Mouse (Mus musculus): ENCODE results near the gene Tcirg1. TPM values are rescaled to one million over a fixed set of nuclear protein-coding genes. Genes with fewer than 3 reads are reported as not detected.

The Tcirg1 gene
- total RNA-seq (2023): 141 to 154 TPM (median 146 TPM) in 4 replicates

GRCm38 (mm10) chr19:3906795-3907786, at the start of gene Tcirg1:
Gene Tcirg1 (minus strand): TSS chr19:3907133.

DNA sequence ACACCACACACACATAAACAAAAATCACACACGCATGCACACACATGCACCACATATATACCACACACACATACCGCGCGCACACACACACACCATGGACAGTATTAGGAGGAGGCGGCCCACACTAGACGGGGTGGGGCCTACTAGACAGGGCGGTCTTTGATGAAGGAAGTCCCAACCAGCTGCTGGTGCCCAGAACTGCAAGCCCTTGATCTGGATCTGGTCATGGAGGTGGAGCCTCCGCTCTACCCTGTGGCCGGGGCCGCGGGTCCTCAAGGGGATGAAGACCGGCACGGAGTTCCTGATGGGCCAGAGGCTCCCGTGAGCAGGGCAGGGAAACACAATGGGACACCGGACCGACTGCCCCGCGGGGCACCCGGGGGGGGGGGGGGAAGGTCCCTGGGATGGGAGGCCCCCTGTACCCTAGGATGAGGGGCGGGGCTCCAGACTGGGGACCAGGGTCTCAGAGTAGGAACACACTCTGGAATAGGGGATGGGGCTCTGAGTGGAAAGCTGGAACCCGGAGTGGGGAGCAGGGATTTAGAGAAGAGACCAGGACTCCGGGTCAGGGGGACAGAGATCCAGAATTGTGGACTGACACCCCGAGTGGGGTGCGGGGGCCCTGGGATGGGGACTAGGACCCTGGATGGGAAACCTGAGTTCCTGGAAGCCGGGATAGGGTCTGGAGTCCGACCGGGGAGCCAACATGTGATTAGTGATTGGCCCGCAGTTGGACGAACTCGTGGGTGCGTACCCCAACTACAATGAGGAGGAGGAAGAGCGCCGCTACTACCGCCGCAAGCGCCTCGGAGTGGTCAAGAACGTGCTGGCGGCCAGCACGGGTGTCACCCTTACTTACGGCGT, 28.3 kb upstream of the Tcirg1 start, which contains the start of gene Unc93b1:
Gene Unc93b1, plus strand, starts transcription at position 155 of the 864 bp plus-strand sequence.

DNA sequence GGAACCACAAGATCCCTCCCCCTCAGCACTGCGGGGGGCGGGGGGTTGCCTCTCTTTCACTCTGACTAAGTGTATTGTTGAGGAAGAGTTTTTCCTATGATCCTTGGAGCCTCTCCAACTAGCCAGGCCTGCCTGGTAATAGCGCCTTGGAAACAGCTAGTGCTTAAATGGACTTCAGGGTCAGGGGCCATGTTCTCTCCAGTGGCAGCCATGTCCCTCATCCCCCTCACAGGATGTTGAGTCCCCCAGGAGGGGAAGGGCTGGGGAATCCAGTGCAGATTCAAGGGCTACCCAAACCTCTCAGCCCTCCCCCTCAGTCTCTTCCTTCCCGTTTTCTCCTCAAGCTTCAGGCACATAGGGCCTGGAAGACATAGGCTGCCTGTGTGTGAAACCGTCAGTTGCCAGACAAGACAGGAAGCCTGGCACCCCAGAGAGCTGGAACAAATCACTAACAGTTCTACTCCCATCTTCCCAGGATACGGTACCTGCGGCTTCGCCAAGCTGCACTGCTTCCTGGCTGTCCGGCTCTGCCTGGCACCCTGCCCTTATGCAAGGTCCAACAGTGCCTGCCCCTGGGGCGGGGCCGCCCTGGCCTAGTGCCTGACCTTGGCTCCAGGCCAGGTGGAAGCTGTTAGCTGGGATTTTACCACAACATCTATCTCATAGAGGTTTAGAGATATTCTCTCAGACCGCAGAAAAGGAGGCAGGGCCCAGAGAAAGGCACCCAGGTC, 22.4 kb upstream of the Tcirg1 start, which contains the start of gene Aldh3b1:
Gene Aldh3b1, minus strand, starts transcription at position 598 of the 731 bp plus-strand sequence.

DNA sequence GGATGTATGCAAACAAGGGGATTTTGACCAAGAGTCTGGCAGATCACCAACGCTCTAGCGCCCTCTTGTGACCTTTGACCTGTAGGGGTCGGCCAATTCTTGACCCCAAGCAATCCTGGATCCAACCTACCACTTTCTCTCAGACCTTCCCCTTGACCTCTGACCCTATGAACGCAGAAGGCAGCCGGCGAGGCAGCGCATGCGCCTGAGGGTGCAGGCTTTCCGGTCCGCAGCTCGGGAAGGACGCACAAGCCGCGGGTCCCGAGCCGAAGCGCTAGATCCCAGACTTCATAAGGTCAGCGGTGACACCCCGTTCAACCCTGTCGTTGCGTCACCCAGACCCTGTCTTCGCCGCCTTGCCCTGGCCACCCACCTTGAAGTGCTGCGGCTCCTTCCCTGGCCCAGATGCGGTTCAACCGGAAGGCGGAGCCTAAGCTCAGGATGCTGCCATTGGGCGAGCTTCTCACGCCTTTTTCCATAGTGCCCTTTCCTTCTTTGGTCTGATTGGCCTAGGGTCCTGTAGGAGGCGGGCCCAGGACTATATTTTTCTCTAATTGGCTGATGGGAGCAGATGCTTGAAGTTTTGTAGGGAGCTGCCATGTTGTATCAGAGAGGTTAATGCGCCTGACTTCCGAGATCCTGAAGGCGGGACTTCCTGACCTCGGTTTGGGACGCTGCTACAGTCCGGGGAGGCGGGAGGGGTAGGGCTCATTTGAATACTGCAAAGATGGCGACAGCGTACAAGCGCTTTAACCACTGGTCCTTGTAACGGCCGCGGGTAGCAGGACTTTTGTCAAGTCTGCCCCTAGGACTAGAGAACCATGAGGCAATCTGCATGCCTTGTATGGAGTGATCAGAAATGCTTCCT, 5.6 kb upstream of the Tcirg1 start, which contains the start of gene Ndufs8:
Gene Ndufs8, minus strand, starts transcription at position 438 of the 868 bp plus-strand sequence.

GRCm38 (mm10) chr19:3851502-3851962, 55.4 kb downstream of the Tcirg1 start, which contains the start of gene Chka:
Gene Chka (plus strand): TSS chr19:3851773.

Other genes with a start within 250 kb of the Tcirg1 start
- gene Lrp5, start 220.6 kb downstream of the Tcirg1 start, total RNA-seq (2023): 0.51 to 1.1 TPM (median 0.92 TPM) in 4 replicates
- gene 1810055G02Rik, start 198.8 kb downstream of the Tcirg1 start, total RNA-seq (2023): 5.7 to 11.1 TPM (median 8.6 TPM) in 4 replicates
- 119 to 126 TPM (median 122 TPM) in 4 replicates for gene Kmt5b, start 139.7 kb downstream of the Tcirg1 start, total RNA-seq (2023)
- gene Chka, start 55.4 kb downstream of the Tcirg1 start, total RNA-seq (2023): 65.0 to 81.7 TPM (median 68.1 TPM) in 4 replicates
- 73.8 to 87.1 TPM (median 81.3 TPM) in 4 replicates for gene Ndufs8, start 5.6 kb upstream of the Tcirg1 start, total RNA-seq (2023)
- gene Aldh3b1, start 22.7 kb upstream of the Tcirg1 start, total RNA-seq (2023): 7.6 to 9.4 TPM (median 8.4 TPM) in 4 replicates
- gene Unc93b1, start 28.1 kb upstream of the Tcirg1 start, total RNA-seq (2023): 533 to 593 TPM (median 563 TPM) in 4 replicates
- 0.15 TPM in 1 of 4 replicates, not detected in the others for gene Aldh3b3, start 51.5 kb upstream of the Tcirg1 start, total RNA-seq (2023)
- gene Aldh3b2, start 65.2 kb upstream of the Tcirg1 start, total RNA-seq (2023): 0.26 to 0.36 TPM in 2 of 4 replicates, not detected in the others
- not detected in 4 replicates for gene Acy3, start 79.4 kb upstream of the Tcirg1 start, total RNA-seq (2023)
- gene Tbx10, start 85.6 kb upstream of the Tcirg1 start, total RNA-seq (2023): not detected in 4 replicates
- gene Nudt8, start 93.4 kb upstream of the Tcirg1 start, total RNA-seq (2023): 16.1 to 21.0 TPM (median 19.8 TPM) in 4 replicates
- gene Gm49405, start 93.5 kb upstream of the Tcirg1 start, total RNA-seq (2023): 3.1 to 6.8 TPM (median 4.0 TPM) in 4 replicates
- 7.1 to 12.1 TPM (median 10.4 TPM) in 4 replicates for gene Doc2g, start 96.2 kb upstream of the Tcirg1 start, total RNA-seq (2023)
- 73.3 to 94.8 TPM (median 89.7 TPM) in 4 replicates for gene Ndufv1, start 105.7 kb upstream of the Tcirg1 start, total RNA-seq (2023)
- 137 to 169 TPM (median 145 TPM) in 4 replicates for gene Gstp1, start 130.9 kb upstream of the Tcirg1 start, total RNA-seq (2023)
- 8.8 to 22.4 TPM (median 15.9 TPM) in 4 replicates for gene Gstp2, start 138.9 kb upstream of the Tcirg1 start, total RNA-seq (2023)
- not detected in 4 replicates for gene Gstp3, start 152.4 kb upstream of the Tcirg1 start, total RNA-seq (2023)
- not detected in 4 replicates for gene Cabp2, start 174.4 kb upstream of the Tcirg1 start, total RNA-seq (2023)
- 119 to 136 TPM (median 129 TPM) in 4 replicates for gene Cdk2ap2, start 190.0 kb upstream of the Tcirg1 start, total RNA-seq (2023)
- gene Pitpnm1, start 192.9 kb upstream of the Tcirg1 start, total RNA-seq (2023): 195 to 200 TPM (median 198 TPM) in 4 replicates
- gene Aip, start 218.7 kb upstream of the Tcirg1 start, total RNA-seq (2023): 95.2 to 103 TPM (median 98.9 TPM) in 4 replicates
- 0.14 to 0.31 TPM (median 0.27 TPM) in 3 of 4 replicates, not detected in the other for gene Gpr152, start 232.7 kb upstream of the Tcirg1 start, total RNA-seq (2023)
- gene Cabp4, start 236.9 kb upstream of the Tcirg1 start, total RNA-seq (2023): 0.88 to 1.4 TPM (median 1.2 TPM) in 4 replicates
- gene Coro1b, start 241.5 kb upstream of the Tcirg1 start, total RNA-seq (2023): 129 to 166 TPM (median 137 TPM) in 4 replicates
- gene Ptprcap, start 246.5 kb upstream of the Tcirg1 start, total RNA-seq (2023): 341 to 368 TPM (median 348 TPM) in 4 replicates